Mouse (Mus musculus): Measurements from ENCODE around the gene Rtn3. TPM values are rescaled to one million over a fixed set of nuclear protein-coding genes. Genes with fewer than 3 reads are reported as not detected.

The Rtn3 gene
- 60.5 TPM for polyA plus RNA-seq (2017; shearing (Covaris generic))

DNA sequence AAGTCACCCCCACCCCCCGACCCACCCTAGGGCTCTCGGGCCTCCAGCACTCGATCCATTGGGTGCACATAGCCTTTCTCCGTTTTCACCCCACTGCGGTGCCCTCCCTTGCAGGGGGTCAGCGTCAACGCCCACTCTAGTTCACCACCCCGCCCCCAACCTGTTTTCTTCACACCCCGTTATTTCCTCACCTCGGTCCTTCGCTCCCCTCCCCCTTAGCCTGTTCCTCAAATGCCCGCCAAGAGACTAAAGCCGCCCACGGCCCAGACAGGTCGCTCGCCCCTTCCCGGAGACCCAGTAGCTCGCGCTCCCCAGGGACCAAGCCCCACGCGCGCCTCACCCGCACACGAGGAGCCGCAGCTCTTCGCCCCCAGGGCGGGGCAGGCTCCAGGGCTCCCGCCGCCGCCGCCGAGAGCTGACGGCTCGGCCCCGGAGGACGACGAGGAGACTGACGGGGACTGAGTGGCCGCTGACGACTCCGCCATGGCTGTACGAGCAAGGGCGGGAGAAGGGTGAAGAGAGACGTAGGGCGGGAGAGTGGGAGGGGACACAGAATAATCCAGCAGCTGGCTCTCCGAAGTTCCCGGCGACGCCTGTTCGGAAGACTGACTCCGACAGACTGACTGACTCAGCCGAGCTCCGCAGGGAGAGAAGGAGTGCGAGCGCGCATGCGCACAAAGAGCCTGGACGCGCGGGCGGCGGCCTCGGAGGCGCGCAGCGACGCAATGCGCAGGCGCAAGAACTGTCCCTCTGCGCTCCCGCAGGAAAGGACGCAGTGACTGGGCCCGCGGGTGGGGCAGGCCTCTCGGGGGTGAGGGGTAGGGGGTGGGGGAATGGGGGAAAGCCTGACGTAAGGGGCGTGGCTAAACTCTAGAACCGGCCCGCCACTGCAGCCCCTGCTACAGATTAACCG lies at the start of gene Rtn3:
Rtn3 (minus strand) TSS at position 683 of the 913 bp plus-strand sequence.

DNA sequence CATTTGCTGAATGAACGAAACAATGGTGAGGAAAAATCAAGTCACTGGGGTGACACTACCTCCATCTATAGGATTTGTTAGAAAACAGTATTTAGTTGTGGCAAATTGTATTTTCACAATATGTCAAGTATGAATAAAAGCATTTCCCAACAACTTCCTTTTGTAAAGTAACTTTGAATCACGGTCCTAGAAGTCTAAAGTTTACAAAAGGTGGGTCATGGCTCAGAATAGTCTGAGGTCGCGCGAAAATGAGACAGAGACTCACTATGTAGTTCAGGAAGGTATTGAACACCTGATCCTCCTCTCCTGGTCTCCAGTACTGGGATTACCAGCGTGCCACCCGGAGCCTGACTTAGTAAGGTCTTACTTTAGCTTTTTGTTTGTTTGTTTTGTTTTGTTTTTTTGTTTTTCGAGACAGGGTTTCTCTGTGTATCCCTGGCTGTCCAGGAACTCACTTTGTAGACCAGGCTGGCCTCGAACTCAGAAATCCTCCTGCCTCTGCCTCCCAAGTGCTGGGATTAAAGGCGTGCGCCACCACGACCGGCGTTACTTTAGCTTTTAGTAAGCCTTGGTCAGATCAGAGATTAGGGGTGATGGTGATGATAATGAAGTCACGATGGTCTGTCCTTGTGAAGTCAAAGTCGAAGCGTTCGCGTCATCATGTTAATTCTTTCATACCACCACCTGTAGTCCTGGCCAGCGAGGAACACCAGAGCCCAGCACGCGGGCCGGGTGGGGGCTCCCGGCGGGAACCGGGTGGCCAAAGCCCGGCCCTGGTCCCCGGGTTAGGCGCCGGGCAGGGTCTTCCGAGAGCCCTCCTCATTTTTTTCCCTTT lies 10.5 kb upstream of the Rtn3 start, which contains the start of gene Atl3:
Atl3 (plus strand) TSS at position 689 of the 835 bp plus-strand sequence.

DNA sequence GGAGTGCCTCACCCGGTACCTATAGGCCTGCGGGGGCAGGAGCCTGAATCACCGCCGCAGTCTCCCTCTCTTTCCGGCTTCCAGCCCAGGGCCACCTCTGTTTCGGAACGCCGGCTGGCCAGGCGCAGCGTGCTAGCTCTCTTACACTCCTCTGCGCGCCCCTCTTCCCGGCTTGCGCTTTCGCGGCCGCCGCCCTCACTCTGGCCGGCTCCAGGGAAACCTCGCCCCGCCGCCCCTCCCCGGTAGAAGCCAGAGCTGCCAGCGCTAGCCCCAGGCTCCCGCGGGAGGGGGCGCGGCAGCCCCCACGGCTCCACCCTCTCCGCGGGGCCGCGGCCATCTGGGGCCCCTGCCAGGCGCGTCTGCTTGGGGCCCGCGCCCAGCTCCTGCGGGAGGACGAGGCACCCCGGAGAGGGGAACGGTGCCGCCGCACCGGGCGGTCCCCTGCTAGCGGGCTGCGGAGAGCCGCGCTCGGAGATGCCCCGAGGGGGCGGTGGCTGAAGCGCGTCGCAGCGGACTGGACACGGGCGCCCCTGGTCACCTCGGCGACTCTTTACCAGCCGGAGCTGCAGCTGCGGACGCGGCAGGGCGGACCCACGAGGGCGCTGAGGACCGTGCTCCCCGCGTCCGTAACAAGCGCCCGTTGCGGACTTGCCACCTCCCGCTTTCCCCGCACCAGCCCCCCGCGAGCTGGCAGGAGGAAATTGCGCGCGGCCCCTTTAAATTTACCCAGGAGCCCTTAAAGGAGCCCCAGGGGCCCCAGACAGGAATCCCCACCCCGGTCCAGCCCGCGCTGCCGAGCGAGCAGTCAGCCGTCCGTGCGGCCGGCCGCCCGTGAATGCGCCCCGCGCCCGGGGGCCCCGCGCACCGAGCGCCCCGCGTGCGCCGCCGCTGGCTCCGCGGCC lies 66.0 kb downstream of the Rtn3 start, which contains the start of gene 2700081O15Rik:
2700081O15Rik (plus strand) TSS at position 792 of the 902 bp plus-strand sequence.

DNA sequence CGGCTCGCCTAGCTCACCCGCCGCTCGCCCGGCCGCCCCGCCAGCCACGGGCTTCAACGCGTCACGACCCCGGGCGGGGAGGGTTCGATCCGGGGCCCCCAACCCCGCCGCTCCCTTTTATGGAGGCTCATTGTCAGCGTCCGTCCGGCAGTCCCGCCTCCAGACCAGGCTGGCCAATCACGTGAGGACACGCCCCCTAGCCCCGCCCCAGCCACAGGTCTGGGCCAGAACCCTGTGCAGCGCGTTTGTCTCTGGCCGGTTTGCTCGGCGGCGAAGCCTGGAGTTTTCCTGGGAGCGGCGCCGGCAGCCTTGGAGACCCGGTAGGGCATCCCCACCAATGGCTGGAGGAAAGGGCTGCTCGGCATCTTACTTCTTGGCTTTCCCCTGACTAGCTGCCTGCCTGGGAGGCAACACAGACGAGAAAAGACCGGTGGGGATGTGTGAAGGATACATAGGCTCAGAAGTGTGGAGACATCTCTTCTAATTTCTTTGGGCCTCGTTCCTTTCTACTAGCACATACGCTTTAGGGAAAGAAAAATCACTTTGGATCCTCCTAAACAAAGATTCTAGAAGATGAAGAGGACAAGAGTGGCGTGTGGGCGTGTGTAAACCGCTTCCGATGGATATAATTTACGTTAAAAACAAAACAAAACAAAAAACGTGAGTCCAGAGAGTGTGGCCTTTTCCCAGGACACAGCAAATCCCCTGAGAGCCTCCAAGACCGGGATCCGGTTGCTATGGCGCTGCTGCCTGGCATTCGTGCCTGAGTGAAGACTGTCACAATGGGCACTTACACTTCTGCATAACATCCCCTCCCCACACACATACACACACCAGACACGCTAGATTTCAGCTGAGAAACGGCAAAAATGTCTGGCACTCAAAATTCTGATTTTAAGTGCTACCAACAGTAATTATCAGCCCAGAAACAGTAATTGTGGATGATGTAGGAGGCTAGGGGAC lies 99.9 kb downstream of the Rtn3 start, which contains the start of gene Spindoc:
Spindoc (minus strand) TSS at position 92 of the 963 bp plus-strand sequence.

Other genes starting within 250 kb of the Rtn3 start
- gene Naa40, start 242.1 kb downstream of the Rtn3 start, polyA plus RNA-seq (2017; shearing (Covaris generic)) = 32.9 TPM
- 2.9 TPM for gene Rcor2, start 216.0 kb downstream of the Rtn3 start, polyA plus RNA-seq (2017; shearing (Covaris generic))
- gene Mark2, start 141.4 kb downstream of the Rtn3 start, polyA plus RNA-seq (2017; shearing (Covaris generic)) = 160 TPM
- 21.0 TPM for gene Spindoc, start 100.3 kb downstream of the Rtn3 start, polyA plus RNA-seq (2017; shearing (Covaris generic))
- not detected for gene 2700081O15Rik, start 65.7 kb downstream of the Rtn3 start, polyA plus RNA-seq (2017; shearing (Covaris generic))
- gene Atl3, start 10.8 kb upstream of the Rtn3 start, polyA plus RNA-seq (2017; shearing (Covaris generic)) = 15.7 TPM
- 48.2 TPM for gene Pla2g16, start 74.2 kb upstream of the Rtn3 start, polyA plus RNA-seq (2017; shearing (Covaris generic))
- not detected for gene Lgals12, start 123.9 kb upstream of the Rtn3 start, polyA plus RNA-seq (2017; shearing (Covaris generic))
- gene Hrasls5, start 129.3 kb upstream of the Rtn3 start, polyA plus RNA-seq (2017; shearing (Covaris generic)) = not detected
- gene Slc22a19, start 228.0 kb upstream of the Rtn3 start, polyA plus RNA-seq (2017; shearing (Covaris generic)) = not detected

All from effector memory CD4-positive, alpha-beta T cell, adult 7 months (primary cell).